Mouse (Mus musculus) yolk sac, embryonic 10.5 days (tissue): ENCODE results near the gene Klhl30.

Experiments used
- DNase-seq: peaks from one replicate; pipeline ENCODE4 v3.0.0-alpha.2; 2017; ENCODE audit warnings: low spot score

Gene Klhl30

GRCm38 (mm10) chr1:91364822-91365644 is 14.2 kb downstream of the Klhl30 start:
- no peak for DNase-seq

DNA sequence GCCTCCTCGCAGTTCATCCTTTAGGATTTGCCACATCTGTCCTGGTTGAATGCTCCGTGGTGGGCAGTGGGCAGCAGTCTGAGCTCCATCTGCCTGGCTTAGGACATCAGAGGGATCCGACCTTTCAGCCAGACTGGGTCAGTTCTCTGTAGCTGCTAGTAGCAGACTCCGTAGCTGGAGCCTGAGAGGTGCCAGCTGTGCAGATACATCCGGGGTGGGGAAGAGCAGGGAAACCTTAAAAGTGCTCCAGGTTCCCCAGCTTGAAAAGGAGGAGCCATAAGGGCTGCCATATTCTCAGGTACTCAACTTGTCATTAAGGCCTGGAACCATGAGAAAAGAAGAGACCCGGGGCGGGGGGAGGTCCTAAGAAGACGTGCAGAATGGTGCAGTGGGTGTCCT is 15.0 kb downstream of the Klhl30 start:
- DNase-seq: no peak

DNA sequence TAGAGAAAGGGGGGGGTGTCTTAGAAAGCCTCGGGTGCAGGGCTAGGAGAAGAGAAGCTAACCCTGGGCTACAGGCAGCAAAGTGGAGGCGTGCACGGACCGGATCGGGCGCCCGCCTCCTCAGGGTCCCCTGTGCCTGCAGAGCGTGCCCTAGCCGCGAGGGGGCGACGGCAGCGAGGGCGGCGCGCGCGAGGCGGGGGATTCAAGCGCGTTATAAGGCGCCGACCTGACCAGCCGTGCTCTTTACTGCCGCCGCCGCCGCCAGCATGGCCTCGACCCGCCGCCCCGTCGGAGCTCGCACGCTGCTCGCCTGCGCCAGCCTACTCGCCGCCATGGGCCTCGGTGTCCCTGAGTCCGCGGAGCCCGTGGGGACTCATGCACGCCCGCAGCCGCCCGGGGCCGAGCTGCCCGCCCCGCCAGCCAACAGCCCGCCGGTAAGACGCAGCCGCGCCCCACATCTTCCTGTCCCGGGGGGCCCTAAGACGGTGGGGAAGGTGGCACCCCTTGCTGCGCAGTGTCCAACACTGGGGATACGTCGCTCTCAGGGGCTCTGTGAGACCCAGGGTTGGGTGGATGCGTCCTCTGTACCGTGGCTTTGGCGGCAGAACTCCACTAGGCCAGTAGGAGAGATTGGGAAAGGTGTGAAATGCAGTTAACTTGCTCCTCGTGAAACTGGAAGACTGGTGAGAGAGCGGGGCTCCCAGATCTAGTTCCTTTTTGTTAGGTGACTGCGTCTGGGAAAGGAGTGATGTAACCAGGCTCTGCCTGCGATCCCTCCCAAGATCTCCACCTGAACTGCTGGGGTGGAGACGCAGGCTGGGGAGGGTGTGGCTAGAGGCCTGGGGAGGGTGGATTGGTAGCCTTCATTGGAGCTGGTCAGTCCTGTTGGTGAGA is 15.6 kb downstream of the Klhl30 start, which contains the start of gene Erfe:
Erfe (plus strand) TSS at position 216 of the 894 bp plus-strand sequence.
- peak; percentile 60 for DNase-seq

GRCm38 (mm10) chr1:91367295-91367694 is 16.5 kb downstream of the Klhl30 start:
- DNase-seq: no peak

- no peak for DNase-seq
These were observed 18.6 kb downstream of the Klhl30 start for GRCm38 (mm10) chr1:91369408-91369807.

- DNase-seq: no peak
These were observed 19.2 kb downstream of the Klhl30 start for GRCm38 (mm10) chr1:91370055-91370454.

DNA sequence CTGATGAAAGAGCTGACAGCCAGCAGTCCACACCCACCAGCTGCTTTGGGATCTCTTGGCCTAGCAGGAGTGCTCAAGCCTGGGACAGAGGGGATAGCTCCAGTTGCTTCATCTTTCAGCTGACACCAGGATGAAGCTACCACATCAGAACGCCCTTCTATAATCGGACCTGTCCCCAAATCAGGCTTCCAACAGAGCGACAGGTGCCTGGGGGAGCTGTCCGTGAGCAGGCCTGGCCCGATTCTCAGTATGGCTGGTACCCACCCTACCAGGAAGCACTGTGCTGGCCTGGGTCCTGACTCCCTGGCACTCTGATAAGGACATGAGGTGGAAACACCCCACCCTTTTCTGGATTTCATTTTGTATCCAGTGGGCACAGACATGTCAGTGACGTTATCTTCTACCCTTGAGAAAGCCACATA is 22.6 kb downstream of the Klhl30 start:
- DNase-seq: no peak

- peak; percentile 47 for DNase-seq
These were observed 29.8 kb downstream of the Klhl30 start for GRCm38 (mm10) chr1:91380453-91381090.

- DNase-seq: no peak
These were observed 30.3 kb downstream of the Klhl30 start for GRCm38 (mm10) chr1:91381091-91381471.

- DNase-seq: no peak
These were observed 39.6 kb downstream of the Klhl30 start for GRCm38 (mm10) chr1:91390369-91390768.

- DNase-seq: no peak
These were observed 47.1 kb downstream of the Klhl30 start for GRCm38 (mm10) chr1:91397927-91398259.

GRCm38 (mm10) chr1:91398260-91399062 is 47.6 kb downstream of the Klhl30 start, which contains the start of gene Ilkap:
Ilkap (minus strand) TSS chr1:91398815.
- DNase-seq: peak; percentile 89

- DNase-seq: no peak
These were observed 54.2 kb downstream of the Klhl30 start for GRCm38 (mm10) chr1:91404976-91405375.

GRCm38 (mm10) chr1:91405406-91406169 is 54.8 kb downstream of the Klhl30 start:
- DNase-seq: no peak

GRCm38 (mm10) chr1:91407819-91408218 is 57.0 kb downstream of the Klhl30 start:
- DNase-seq: no peak

DNA sequence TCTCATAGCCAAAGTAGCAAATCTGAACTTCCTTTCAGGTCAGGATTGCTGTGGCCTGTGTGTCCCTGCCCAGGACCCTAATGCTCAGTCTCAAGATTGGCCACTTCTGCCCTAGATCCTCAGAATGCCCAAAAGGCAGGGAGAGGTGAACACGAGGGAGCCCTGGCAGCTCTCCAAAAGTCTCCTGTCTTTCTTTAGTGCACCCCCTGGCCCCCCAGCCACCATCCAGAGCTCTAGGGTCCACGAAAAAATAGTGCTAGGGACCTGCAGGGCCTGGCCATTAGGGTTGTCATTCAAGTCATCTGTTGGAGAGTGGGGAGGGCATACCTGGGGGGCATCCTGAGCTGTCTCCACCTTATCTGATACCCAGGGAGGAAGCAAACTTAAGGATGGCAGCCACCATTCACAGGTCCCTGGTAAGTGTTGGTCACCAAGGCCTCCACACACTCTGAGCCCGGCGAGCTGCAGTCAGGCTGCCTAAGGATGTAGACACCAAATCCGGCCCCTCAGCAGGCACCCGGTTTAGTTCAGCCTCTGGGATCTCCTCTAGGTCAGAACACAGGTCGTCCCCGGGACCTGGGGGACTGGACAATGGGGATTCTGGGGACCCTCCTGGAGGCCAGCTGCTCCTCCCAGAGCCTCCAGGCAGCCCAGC is 60.9 kb downstream of the Klhl30 start:
- DNase-seq: no peak
